Mouse (Mus musculus) thymus, postnatal 25 days (tissue): Measurements from ENCODE around the gene Slmap.
A peak's percentile ranks its signal among the peaks of the same experiment; 100 is the strongest.
"Not testable (repeated sequence)": the region's sequence is repeated elsewhere in the genome, so short reads cannot be mapped to it uniquely, and the experiment has no call there.

Experiments
- DNase-seq: peaks from one replicate; pipeline ENCODE4 v3.0.0; 2022

Gene Slmap

DNA sequence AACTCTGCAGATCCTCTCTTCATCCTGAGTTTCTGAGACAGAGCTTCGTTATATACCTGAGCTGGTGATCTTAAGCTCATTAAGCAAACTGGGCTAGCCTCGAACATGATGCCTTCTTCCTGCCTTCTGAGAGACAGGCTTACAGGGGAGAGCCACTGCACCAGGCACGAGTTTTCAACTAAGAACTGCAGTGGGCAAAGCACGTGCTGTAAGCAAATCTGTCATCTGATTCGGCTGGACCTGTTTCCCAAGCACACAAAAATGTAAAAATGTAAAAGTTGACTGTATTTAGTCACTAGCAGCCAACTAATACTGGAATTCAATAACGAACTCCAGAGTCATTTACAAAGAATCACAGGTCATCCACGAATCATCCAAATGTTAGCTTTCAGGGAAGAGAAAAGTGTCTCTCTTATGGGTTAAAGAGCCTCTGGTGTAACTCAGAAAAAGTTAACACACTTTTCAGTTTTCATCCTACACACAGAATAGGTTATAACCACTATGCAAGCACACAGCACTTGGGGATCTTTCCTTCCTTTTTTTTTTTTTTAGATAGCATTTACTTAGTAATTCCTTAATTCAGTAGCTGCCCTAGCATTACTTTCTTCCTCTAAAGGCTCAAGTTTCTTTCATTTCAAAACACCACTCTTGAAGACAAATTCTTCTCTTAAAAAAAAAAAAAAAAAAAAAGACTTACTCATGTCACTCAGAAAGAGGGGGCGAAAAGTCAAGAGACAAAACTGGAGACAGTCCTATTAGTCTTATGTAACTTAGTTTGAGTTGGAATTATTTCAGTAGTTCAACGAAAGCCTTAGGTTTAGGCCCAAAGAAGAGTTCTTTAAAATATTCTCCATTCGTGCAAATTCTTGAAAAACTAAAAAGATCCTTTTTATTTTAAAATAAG is 3.1 kb downstream of the Slmap start:
- DNase-seq: no peak

- no peak for DNase-seq
These were observed 4.4 kb downstream of the Slmap start for GRCm38 (mm10) chr14:26530350-26530749.

DNA sequence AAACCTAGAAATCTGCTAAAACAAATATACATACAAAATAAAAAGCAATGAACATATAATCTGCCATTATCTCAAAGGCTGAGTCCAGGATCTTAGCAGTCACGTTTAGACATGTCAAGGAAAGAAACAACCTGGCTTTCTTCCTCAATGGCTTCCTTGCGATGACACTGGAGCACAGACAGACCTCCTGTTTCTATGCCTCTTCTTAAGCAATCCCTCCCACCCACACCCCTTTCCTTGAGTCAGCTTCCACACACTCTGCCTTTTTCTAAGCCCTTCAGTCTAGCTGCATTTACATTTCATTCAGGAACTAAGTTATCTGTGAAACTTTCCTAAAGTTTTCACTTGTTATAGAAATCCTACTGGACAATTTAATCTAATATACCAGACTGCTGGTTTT is 6.4 kb downstream of the Slmap start:
- no peak for DNase-seq

DNA sequence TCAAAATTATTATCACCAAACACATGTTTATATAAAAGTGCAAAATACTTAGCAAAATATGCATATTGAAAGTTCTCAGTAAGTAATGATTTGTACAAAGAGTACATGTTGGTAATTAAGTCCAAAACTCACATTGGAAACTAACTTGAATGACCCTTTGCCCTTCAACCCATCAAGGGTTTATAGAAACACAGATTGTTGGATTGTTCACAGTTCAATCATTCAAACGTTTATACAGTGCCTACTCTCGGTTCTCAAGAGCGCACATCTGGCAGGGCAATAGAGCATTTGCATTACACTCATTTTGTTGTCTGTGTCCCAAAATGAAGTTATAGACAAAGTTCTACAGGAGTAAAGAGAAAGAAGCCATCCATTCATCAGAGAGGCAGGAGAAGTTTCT is 8.8 kb downstream of the Slmap start:
- no peak for DNase-seq

GRCm38 (mm10) chr14:26523082-26523481 is 11.6 kb downstream of the Slmap start:
- DNase-seq: no peak

GRCm38 (mm10) chr14:26519831-26520230 is 14.9 kb downstream of the Slmap start:
- no peak for DNase-seq

DNA sequence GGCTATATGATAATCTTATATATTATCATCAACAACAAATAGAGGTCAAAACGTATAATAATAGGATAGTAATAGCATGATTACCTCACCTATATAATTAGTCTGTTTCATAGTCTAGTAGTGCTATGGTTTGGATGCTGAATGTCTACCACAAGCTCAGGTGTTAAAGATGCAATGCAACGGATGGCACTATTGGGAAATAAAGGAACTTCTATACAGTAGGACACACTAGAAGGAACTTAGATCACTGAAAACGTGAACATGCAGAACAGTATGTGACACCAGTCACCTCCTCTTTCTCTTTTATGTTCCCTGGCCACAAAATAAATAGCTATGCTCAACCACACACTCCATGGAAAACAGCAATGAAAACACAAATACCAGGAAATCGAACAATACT is 16.9 kb downstream of the Slmap start:
- DNase-seq: no peak

- DNase-seq: not testable (repeated sequence)
These were observed 18.5 kb downstream of the Slmap start for GRCm38 (mm10) chr14:26516232-26516631.

GRCm38 (mm10) chr14:26515802-26516201 is 18.9 kb downstream of the Slmap start:
- DNase-seq: no peak

DNA sequence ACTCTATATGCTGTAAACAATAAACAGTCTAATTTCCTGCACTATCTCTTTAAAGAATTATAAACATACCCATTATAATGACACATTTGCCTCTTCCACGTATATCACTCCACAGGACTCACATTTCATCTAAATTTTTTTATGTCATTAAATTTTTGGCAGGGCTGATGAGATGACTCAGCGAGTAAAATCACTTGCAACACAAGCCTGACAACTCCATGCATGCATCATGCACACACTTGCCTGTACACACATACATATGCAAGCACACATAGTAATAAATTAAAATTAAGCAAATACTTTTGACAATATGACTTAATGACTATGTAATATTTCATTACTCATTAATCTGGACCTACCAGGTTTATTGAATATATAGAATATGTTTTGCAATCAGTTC is 24.2 kb downstream of the Slmap start:
- DNase-seq: no peak

GRCm38 (mm10) chr14:26508150-26508549 is 26.6 kb downstream of the Slmap start:
- DNase-seq: no peak

GRCm38 (mm10) chr14:26507361-26507760 is 27.4 kb downstream of the Slmap start:
- DNase-seq: no peak

- DNase-seq: no peak
These were observed 30.2 kb downstream of the Slmap start for GRCm38 (mm10) chr14:26504541-26504940.

DNA sequence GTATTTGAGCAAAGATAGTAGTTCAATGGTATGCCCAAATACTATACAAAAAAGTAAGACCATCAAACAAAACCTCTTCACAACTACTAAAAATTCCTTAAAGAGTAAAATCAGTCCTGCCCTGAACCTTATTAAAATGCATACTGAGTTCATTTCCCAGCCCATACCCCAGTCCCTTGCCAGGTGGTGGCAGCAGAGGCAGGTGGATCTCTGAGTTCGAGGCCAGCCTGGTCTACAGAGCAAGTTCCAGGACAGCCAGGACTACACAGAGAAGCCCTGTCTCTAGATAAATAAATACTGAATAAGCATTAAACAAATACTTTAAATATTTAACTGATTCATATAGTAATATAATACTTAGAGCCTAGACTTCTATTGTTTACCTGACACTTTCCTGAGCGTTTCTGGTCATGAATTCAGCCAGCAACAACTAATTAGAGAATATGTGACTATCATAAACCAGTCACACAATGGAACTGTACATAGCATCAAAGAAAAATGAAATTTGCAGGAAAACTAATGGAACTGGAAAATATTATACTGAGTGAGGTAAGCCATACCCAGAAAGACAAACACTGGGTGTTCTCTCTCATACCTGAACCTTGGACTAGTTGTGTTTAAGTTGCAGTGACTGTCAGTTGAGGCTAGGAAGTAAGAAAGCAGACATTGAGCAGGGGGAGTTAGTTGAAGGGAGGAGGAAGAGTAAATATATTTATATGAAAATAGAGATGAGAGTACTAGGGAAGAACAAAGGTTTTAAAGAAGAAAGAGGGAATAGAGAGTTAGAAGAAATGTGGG is 34.4 kb downstream of the Slmap start:
- no peak for DNase-seq

GRCm38 (mm10) chr14:26495021-26495420 is 39.7 kb downstream of the Slmap start:
- DNase-seq: no peak

DNA sequence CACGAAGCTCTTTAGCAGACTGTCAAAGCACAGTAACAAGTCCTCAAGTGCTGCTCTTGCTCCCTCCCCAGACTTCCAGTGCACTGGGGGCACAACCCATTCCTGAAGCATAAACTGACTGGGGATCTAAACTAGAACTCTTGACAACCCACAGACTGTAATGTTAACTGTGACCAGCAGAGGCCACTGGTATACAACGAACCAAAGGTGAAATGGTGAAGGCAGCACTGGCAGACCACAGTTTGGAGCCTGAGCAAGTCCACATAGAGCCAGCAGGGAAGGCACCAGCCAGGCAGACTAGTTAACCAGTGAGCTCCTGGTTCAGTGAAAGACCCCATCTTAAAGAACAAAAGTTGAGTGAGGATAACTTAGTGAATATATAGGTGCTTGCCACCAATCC is 43.6 kb downstream of the Slmap start:
- peak; percentile 79 for DNase-seq

DNA sequence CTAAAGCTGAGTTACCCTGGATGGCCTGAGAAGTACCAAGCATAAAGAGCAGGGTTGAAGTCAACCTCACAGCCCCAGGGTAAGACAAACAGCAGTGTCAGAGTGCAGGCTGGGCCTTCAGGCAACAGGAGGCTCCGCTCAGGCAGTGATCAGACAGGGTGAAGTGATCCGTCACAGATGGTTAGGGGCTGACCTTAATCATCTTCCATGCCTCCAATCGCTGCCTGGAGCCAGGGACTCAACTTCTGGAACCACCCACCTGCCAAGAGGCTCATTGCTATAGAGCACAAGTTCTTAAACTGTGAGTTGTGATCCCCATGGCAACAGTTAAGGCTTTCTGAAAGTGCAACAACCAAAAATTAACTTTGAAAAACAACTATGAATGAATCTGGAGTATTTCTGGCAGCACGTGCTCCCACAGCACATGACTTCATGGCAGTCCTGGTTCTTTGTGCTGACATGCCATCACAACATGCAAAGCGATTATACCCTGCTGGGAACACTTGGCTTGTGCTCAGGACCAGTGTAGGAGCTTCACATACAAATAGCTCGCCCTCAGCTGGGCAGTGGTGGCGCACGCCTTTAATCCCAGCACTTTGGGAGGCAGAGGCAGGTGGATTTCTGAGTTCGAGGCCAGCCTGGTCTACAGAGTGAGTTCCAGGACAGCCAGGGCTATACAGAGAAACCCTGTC is 46.3 kb downstream of the Slmap start:
- no peak for DNase-seq

GRCm38 (mm10) chr14:26486416-26487198 is 48.1 kb downstream of the Slmap start:
- DNase-seq: no peak

- no peak for DNase-seq
These were observed 53.3 kb downstream of the Slmap start for GRCm38 (mm10) chr14:26481457-26481856.

DNA sequence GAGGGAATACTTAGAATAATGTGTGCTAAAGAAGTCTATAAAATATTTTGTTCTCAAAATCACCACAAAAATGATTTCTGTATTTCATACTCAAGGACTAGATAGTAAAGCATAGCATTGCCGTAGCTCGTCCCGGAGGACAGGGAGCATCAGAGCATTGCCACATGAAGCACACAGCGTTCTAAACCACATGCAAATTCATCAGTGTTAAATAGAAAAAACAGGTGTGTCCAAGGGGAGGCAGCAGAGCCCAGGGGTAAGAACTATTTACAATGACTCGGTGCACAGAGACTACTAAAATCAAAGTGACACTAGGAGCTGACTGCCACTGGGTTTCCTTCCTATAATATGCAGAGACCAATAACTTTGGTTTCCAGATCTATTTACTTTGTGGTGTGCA is 57.0 kb downstream of the Slmap start:
- no peak for DNase-seq

DNA sequence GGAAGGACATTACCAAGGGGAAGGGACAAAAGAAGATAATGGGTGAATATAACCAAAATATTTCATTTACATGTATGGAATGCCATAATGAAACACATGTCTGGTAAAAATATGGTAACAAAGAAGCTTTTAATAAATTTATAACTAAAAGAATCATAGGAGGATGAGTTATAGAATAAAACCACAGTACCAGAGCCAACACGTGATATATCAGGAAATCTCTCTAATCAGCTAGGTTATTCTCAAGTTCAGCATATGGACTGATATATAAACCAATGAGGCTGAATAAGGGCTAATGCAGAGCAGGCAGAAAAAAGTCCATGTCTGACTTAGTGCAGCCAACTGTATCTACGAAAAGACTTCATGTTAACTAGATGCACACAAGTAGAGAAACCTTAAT is 58.3 kb downstream of the Slmap start:
- no peak for DNase-seq

- no peak for DNase-seq
These were observed 66.8 kb downstream of the Slmap start for GRCm38 (mm10) chr14:26467974-26468373.
